Comparison of ENCODE assay signal across 7 mouse cellular contexts in the genomic region with DNA sequence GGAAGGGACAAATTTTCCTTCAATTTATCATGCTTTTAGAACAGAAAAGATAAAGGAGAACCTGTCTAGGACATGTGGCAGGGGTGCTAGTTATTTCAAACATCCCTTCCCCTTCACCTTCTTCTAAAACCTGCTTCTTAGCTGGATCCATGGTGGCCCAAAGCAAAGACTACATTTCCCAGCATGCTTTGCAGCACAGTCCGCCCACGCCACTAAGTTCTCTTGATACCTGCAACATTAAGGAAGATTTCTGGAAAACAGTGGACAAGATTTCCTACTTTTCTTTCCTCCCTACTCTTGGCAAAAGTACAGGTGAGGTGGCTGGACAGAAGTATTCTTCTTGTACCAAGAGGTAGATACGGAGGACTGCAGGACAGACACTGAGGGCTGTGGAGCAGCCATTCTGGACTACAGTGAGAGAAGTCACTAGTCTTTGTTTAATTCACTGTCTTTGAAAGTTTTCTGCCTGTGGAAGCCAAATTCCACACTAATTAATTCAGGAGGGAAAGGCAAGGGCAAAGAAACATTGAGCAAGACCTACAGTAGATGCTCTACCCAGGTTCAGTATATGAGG. TPM values are rescaled to one million over a fixed set of nuclear protein-coding genes. Genes with fewer than 3 reads are reported as not detected.
DNase-seq lines count a peak whose midpoint lies in the region; ATAC-seq and TF ChIP-seq lines count a peak whose summit lies in the region.

No protein-coding gene starts in this region.

- H3K36me3 ChIP-seq in ES-Bruce4 (ENCODE audit: control insufficient read depth, insufficient read depth, low read length, poor library complexity, severe bottlenecking): no peaks in the 10 kb centered on the region
- H3K36me3 ChIP-seq in limb, embryonic 12.5 days: no peaks in the 10 kb centered on the region

- TF ChIP-seq CTCF in ES-Bruce4 (IDR thresholded peaks at IDR 0.05; ENCODE audit: low read depth, low read length): no peak
- TF ChIP-seq CTCF in left cerebral cortex, adult 2 months (IDR thresholded peaks at IDR 0.05): no peak

- DNase-seq in WW6 (ENCODE audit: low read depth, low spot score): peak; percentile 31
- peak; percentile 44 for DNase-seq in naive thymus-derived CD4-positive, alpha-beta T cell, adult 2 months (ENCODE audit: low read depth)
- no peak for DNase-seq in layer of hippocampus, postnatal 25 days (ENCODE audit: extremely low spot score in 1 of 2, low spot score in 1 of 2)
- DNase-seq in left cerebral cortex, adult 2 months (ENCODE audit: extremely low spot score in 1 of 2, low spot score in 2 of 2): no peak

- no peak for TF ChIP-seq EP300 in ES-Bruce4 (IDR thresholded peaks at IDR 0.05; ENCODE audit: insufficient read depth, low read depth, low read length)

- H3K27me3 ChIP-seq in ES-Bruce4 (ENCODE audit: control insufficient read depth, insufficient read depth, low read length, poor library complexity, severe bottlenecking): no peaks in the 10 kb centered on the region
- H3K27me3 ChIP-seq in limb, embryonic 12.5 days: no peaks in the 10 kb centered on the region

- 0 out of 2 replicates have a peak, but pooled peaks have one; percentile 37 for ATAC-seq in granulocyte monocyte progenitor cell, adult 5-6 weeks (replicated peaks; ENCODE audit: poor library complexity, severe bottlenecking)
- ATAC-seq in limb, embryonic 12.5 days (ENCODE audit: insufficient number of reproducible peaks, insufficient read depth, low FRiP score, low TSS enrichment, low read depth): no peak

- peak overlapping the region; percentile 53 for H3K4me3 ChIP-seq in ES-Bruce4 (ENCODE audit: low read depth, low read length)
- H3K4me3 ChIP-seq in limb, embryonic 12.5 days (replicated peaks): peak overlapping the region; percentile 19; the same call in 1 of the 2 replicates
- H3K4me3 ChIP-seq in left cerebral cortex, adult 2 months: no peak overlapping the region

- WGBS in limb, embryonic 12.5 days: 39% methylated on average over 3 of the region's 3 CpGs

- H3K9ac ChIP-seq in ES-Bruce4 (ENCODE audit: low read depth, poor library complexity, severe bottlenecking): no peak overlapping the region; the same call in 1 of the 2 replicates
- 0 out of 2 replicates have a peak overlapping the region, but pooled peaks have one; percentile 18 for H3K9ac ChIP-seq in limb, embryonic 12.5 days (replicated peaks)

- H3K4me1 ChIP-seq in ES-Bruce4 (ENCODE audit: control insufficient read depth, insufficient read depth, low read length): no peaks in the 10 kb centered on the region
- H3K4me1 ChIP-seq in limb, embryonic 12.5 days (replicated peaks): no peaks in the 10 kb centered on the region

- no peaks in the 10 kb centered on the region for H3K9me3 ChIP-seq in ES-Bruce4 (replicated peaks; ENCODE audit: control insufficient read depth, insufficient read depth, low read length, poor library complexity, severe bottlenecking)
- no peaks in the 10 kb centered on the region for H3K9me3 ChIP-seq in limb, embryonic 12.5 days

- H3K4me2 ChIP-seq in limb, embryonic 12.5 days: peak overlapping the region; percentile 19; the same call in 1 of the 2 replicates

- H3K27ac ChIP-seq in ES-Bruce4 (ENCODE audit: insufficient read depth, low read length): no peak overlapping the region; the same call in 1 of the 2 replicates
- no peak overlapping the region for H3K27ac ChIP-seq in limb, embryonic 12.5 days
- no peak overlapping the region for H3K27ac ChIP-seq in left cerebral cortex, adult 2 months

- TF ChIP-seq POLR2A in ES-Bruce4 (IDR thresholded peaks at IDR 0.05; ENCODE audit: insufficient read depth, low read length): no peak

- intact Hi-C loops in left cerebral cortex, adult 2 months (cut with DNase I): no loop called here

RNA-seq across cellular contexts. Expression of gene Ehhadh, which starts 9.2 kb away (rescaled TPM):
- 3.1 and 3.9 TPM in 2 replicates for polyA plus RNA-seq in ES-Bruce4 (2011; ENCODE audit: insufficient read depth, insufficient read length, low read depth, missing spikeins)
- total RNA-seq in granulocyte monocyte progenitor cell, adult 5-6 weeks (2014; fragmentation: Nextera tagmentation): 1.8 and 5.1 TPM in 2 replicates
- 2.2 and 2.8 TPM in 2 replicates for total RNA-seq in granulocyte monocyte progenitor cell, adult 5-6 weeks (2017)
- 2.4 and 2.6 TPM in 2 replicates for polyA plus RNA-seq in limb, embryonic 12.5 days (2016; fragmentation: Nextera tagmentation; extraction: Ambion mirVana)
- 1 to 10 TPM; 1.4 to 1.8 TPM for total RNA-seq in layer of hippocampus, postnatal 25 days (2021)
- total RNA-seq in left cerebral cortex, adult 2 months (2021): 1 to 10 TPM; 1.3 to 2.0 TPM

RNA-seq across cellular contexts. Expression of gene Map3k13, which starts 15.8 kb away (rescaled TPM):
- polyA plus RNA-seq in ES-Bruce4 (2011; ENCODE audit: insufficient read depth, insufficient read length, low read depth, missing spikeins): 2.1 and 2.3 TPM in 2 replicates
- total RNA-seq in granulocyte monocyte progenitor cell, adult 5-6 weeks (2014; fragmentation: Nextera tagmentation): 0.64 TPM in 1 of 2 replicates, not detected in the other
- total RNA-seq in granulocyte monocyte progenitor cell, adult 5-6 weeks (2017): 0.22 TPM in 1 of 2 replicates, not detected in the other
- polyA plus RNA-seq in limb, embryonic 12.5 days (2016; fragmentation: Nextera tagmentation; extraction: Ambion mirVana): 1.1 and 1.2 TPM in 2 replicates
- 10 to 100 TPM; 13.5 to 15.5 TPM for total RNA-seq in layer of hippocampus, postnatal 25 days (2021)
- total RNA-seq in left cerebral cortex, adult 2 months (2021): 10 to 100 TPM; 15.3 to 19.0 TPM

Comparison
In these comparisons a context has a peak if more than half of its experiments do, and no peak if none do; other contexts are left out.
1. DNase-seq: peak in WW6 (single experiment) and naive thymus-derived CD4-positive, alpha-beta T cell, adult 2 months (single experiment); none in layer of hippocampus, postnatal 25 days (0 of 2) and left cerebral cortex, adult 2 months (0 of 2).
2. RNA of gene Map3k13, which starts 15.8 kb away (total RNA-seq): 15.3 to 19.0 TPM in left cerebral cortex, adult 2 months and 13.5 to 15.5 TPM in layer of hippocampus, postnatal 25 days; 0.22 to 0.64 TPM in granulocyte monocyte progenitor cell, adult 5-6 weeks; every median in the first group is over 4 times any median in the second.